Mouse (Mus musculus) right cerebral cortex, postnatal 10 days (tissue): ENCODE data around the gene Stk11.

Experiments used
- DNase-seq, 2 experiments: peaks; one replicate each; pipeline ENCODE4 v3.0.0; 2021; ENCODE audit warnings: low spot score in 2 of 2

Stk11 gene

DNA sequence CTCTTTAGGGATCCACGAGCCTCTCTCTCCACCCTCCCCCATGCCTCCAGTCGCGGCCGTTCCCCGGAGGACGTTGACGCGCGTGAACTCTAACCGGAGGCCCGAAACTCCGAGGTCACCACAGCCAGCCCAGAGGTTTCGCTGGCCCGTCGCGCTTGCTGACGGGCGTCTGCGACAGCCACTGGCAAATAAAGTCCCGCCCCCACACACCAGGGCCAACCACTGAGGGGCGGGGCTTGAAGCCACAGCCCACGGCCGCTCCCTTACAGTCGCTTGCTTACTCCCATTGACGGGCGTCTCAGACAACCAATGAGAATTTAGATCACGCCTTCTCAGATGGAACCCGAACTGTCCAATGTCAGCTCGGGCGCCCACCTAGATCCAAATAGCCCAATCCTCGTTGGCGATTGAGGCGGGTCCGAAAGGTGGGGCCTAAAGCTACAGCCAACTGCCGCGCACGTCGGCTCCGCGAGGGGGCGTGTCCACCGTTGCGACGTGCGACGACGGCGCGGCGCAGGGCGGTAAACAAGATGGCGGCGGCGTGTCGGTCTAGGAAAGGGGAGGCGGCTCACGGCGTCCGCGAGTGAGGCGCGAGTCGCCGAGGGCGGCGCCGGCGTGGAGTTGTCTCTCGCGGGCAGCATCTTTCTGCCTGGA lies at the start of gene Stk11:
Gene Stk11 (plus strand): TSS at position 514 of the 654 bp plus-strand sequence.
- DNase-seq, result peak; percentile 100

DNA sequence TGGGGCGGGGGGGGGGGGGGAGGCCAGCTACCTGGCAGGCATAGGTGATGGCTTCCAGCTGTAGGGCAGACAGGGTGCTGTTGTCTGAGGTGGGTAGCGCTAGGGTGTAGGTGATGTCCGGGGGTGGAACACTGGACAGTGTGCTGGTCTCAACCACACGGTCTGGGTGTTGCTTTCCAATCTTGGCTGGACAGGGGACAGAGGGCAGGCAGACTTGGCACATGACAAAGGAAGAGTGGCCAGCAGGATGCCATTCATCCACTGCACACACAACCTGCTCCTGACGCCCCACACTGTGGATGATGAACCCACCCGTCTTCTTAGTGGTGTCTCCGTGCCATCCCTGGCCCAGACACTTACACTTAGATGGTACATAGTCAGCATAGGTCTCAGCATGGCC lies 46.4 kb upstream of the Stk11 start:
- DNase-seq, result no peak

GRCm38 (mm10) chr10:80069948-80070450 lies 45.6 kb upstream of the Stk11 start:
- DNase-seq, result no peak

- DNase-seq, result peak; percentile 74 to 79
Measured at GRCm38 (mm10) chr10:80070837-80071515, 44.6 kb upstream of the Stk11 start.

DNA sequence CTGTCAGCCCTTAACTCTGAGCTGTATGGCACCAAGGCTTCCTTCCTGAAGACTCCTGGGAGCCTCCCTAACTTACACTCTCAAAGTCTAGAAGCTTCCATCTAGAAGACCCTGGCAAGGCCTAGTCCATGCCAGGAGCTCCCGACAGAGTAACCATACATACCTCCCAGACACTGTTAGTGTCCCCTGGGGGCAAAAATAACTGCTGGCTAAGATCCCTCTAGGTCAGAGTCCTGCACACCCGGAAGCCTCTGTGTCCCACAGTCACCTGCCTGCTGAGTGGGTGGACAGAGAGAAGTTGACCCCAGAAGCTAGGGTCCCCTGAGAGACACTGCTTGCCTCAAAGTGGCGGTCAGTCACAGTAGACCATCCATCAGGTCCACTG lies 44.1 kb upstream of the Stk11 start:
- DNase-seq, result no peak

DNA sequence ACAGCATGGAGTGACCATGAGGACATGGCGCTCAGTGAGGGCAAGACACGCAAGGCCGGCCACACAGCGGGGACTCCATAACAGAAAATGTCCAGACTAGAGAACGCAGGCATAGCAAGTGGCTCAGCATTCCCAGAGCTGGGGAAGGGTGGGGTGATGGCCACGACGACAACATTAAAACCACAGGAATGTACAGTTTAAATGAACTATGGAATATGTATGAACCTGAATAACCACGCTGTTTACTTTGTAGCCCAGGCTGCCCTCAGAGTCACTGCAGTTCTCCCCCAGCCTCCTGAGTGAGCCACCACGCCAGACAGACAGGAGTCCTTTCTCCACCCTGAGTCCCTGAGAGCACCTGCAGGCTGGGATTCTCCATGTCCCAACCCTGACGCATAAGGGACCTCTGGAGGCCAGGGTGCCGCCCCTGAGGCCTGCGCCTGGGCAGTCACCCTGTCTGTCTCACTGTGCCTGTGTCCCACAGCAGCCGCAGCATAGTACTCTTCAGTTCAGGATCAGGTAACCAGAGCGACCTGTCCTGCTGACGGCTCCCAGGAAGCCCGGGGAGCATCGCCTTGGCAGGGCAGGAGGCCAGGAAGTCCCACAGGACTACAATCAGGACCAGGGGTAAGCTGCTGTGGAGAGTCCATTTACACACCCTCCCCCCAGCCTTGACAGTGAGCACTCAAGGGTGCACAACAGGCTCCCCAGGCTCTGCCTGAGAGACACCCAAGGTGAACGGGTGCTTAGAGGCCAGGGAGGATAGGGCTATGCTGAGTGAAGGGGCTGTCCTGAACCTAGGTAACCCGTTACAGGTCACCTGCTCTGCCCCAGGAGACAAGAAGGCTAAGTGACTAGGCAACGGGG lies 42.7 kb upstream of the Stk11 start:
- no peak for DNase-seq

DNA sequence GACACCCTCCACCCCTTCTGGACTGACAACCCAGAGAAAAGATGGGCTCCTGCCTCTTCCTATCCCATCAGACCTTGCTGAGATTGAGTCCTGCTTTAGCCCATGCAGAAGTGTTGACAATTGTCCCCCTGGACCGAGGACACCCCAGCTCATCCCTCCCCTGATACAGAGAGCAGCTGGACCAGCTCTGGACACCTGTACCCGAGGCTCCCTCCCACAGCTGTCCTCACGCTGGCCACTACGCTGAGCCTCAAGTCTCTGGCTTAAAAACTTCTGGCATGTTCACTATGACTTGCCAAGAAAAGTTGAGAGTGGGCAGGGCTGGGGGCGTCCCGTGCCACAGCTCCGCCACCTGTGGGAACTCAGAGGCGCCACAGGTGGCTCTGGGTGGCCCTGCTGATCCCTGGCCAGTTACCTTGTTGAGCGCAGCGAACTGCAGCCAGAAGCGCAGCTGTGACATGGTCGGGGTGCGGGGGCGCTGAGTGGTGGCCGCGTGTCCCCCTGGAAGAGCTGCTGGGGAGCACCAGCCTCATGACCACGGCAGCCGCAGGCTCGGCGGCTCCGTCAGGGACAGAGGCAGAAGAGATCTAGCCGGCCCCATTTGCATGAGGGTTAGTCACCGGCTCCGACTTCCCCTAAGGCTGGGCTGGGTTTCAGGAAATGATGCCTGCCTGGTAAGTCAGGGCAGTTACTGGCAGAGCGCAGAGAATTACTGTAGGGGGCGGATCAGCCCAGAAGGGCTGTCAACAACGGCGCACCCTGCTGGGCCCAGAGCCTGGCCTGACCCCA lies 40.6 kb upstream of the Stk11 start:
- peak; percentile 63 to 72 for DNase-seq

- no peak for DNase-seq
Measured at GRCm38 (mm10) chr10:80075924-80076323, 39.7 kb upstream of the Stk11 start.

DNA sequence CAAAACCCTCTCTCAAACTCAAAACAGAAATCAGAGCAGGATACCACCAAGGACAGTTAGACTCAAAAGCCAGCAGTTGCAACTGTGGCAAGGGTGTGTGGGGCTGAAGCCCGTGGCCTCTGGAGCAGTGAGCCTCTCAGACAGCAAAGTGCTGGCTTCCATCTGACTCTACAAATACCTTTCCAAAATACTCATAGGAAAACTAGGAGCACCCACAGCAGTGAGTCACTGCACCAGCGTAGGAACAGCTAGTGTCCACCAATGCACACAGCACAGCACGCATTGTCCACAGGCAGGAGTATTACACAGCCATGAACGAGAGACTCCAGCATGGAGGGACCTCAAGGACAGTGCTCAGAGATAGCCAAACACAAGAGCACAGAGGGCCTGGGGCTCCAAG lies 39.2 kb upstream of the Stk11 start:
- DNase-seq, result no peak

DNA sequence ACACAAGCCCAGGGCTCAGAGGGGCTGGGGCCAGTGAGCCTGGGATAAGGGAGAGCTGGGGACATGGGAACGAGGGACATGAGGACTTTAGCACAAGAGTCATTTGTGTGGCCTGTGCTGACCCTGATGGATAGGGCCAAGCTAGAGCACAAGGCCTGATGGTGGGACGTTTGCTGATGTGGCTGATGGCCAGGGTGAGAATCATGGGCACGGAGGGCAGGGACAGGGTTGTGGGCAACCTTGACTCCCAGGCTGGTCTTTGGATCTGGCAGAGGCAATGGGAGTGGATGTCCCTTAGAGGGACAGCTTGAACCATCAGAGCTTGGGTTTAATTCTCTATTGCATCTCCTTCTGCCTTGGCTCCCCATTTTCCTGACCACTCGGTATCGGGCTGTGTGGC lies 38.3 kb upstream of the Stk11 start:
- DNase-seq, result no peak

- DNase-seq, result no peak
Measured at GRCm38 (mm10) chr10:80078366-80078765, 37.2 kb upstream of the Stk11 start.

- DNase-seq, result no peak
Measured at GRCm38 (mm10) chr10:80080396-80081070, 35.1 kb upstream of the Stk11 start.

GRCm38 (mm10) chr10:80081075-80081474 lies 34.5 kb upstream of the Stk11 start:
- no peak for DNase-seq

GRCm38 (mm10) chr10:80084817-80085487 lies 30.7 kb upstream of the Stk11 start:
- DNase-seq, result peak; percentile 51 to 59

DNA sequence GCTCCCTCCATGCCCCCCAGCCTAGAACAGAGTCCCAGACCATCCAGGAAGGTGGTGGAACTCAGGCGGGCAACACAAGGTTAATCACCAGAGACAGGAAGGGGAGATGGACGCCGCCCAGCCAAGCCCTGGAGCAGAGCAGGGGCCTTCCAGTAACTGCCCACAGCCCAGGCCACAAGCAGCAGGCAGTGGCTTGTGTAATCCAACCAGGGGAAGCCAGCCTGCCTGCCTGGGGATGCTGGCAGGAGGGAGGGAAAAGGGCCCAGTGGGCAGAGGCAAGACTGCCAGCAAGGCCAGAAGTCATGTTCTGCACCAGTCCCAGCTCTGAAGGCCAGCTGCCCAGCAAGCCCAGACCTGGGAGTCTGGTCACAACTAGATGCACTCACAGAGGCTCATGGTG lies 28.8 kb upstream of the Stk11 start:
- DNase-seq, result no peak

DNA sequence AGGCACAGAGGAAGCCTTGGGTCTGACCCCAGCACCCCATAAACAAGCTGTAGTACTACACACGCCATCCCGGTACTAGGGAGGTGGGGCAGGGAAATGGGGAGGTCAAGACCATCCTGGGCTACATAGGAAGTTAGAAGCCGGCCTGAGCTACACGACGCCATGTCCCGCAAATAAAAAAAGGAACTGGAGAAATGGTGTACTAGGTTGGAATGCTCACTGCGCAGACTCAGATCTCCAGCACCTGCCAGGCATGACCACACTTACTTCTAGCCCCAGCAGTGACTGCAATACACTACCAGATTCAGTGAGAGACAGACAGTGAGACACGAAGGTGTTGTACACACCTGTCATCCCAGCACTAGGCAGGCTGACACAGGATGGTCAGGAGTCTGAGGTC lies 28.1 kb upstream of the Stk11 start:
- no peak for DNase-seq

- DNase-seq, result no peak
Measured at GRCm38 (mm10) chr10:80089146-80089545, 26.5 kb upstream of the Stk11 start.

GRCm38 (mm10) chr10:80091527-80091926 lies 24.1 kb upstream of the Stk11 start:
- no peak for DNase-seq

GRCm38 (mm10) chr10:80092690-80093089 lies 22.9 kb upstream of the Stk11 start:
- no peak for DNase-seq

- no peak for DNase-seq
Measured at GRCm38 (mm10) chr10:80094085-80094484, 21.5 kb upstream of the Stk11 start.

DNA sequence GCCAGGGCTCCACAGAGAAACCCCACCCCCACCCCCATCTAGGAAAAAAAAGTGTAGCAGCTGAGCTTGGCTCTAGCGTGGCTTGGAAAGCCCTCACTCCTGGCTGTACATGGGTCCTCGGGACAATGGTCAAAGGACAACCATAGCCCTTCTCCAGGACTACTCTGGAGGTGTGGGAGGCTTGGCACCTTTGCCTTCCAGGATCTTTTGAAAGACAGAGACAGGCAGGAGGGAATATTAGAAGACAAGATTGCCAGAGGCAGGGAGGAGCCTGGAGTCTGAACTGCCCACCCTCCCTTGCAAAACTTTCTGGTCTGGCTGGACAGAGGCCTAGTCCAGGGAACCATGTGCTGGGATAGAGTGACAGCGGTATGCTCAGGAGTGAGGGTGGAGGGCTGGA lies 20.9 kb upstream of the Stk11 start:
- DNase-seq, result no peak
